Mouse (Mus musculus) mesoderm, embryonic 11.5 days (tissue): Measurements from ENCODE around the gene Npc1l1.
"Not testable (repeated sequence)": the region's sequence is repeated elsewhere in the genome, so short reads cannot be mapped to it uniquely, and the experiment has no call there.

Experiments used
- DNase-seq: peaks from one replicate; pipeline ENCODE4 v3.0.0-alpha.2; 2012; ENCODE audit warnings: low read depth, low spot score

Gene Npc1l1

GRCm38 (mm10) chr11:6230012-6230411 lies at the start of gene Npc1l1:
Npc1l1 (minus strand) TSS chr11:6230143.
- DNase-seq = no peak

- no peak for DNase-seq
These were observed 46.5 kb upstream of the Npc1l1 start for GRCm38 (mm10) chr11:6276466-6276865.

GRCm38 (mm10) chr11:6275094-6275484 lies 45.1 kb upstream of the Npc1l1 start:
- DNase-seq = no peak

GRCm38 (mm10) chr11:6274387-6275093 lies 44.6 kb upstream of the Npc1l1 start, which contains the start of gene Tmed4:
Tmed4 (minus strand) TSS chr11:6274870.
- peak; percentile 99 for DNase-seq

- no peak for DNase-seq
These were observed 43.7 kb upstream of the Npc1l1 start for GRCm38 (mm10) chr11:6273607-6274006.

GRCm38 (mm10) chr11:6267320-6268254 lies 37.6 kb upstream of the Npc1l1 start, which contains the start of gene Ddx56:
Ddx56 (minus strand) TSS chr11:6267772.
- peak; percentile 94 for DNase-seq

- DNase-seq = no peak
These were observed 36.7 kb upstream of the Npc1l1 start for GRCm38 (mm10) chr11:6266621-6267020.

- peak; percentile 79 for DNase-seq
These were observed 31.6 kb upstream of the Npc1l1 start for GRCm38 (mm10) chr11:6261434-6262082.

GRCm38 (mm10) chr11:6259413-6259812 lies 29.5 kb upstream of the Npc1l1 start:
- no peak for DNase-seq

GRCm38 (mm10) chr11:6256490-6257072 lies 26.6 kb upstream of the Npc1l1 start:
- no peak for DNase-seq

- DNase-seq = not testable (repeated sequence)
These were observed 24.7 kb upstream of the Npc1l1 start for GRCm38 (mm10) chr11:6254602-6255001.

- no peak for DNase-seq
These were observed 22.9 kb upstream of the Npc1l1 start for GRCm38 (mm10) chr11:6252824-6253223.

- no peak for DNase-seq
These were observed 22.3 kb upstream of the Npc1l1 start for GRCm38 (mm10) chr11:6252248-6252647.

- DNase-seq = no peak
These were observed 14.8 kb upstream of the Npc1l1 start for GRCm38 (mm10) chr11:6244707-6245106.

- no peak for DNase-seq
These were observed 3.1 kb upstream of the Npc1l1 start for GRCm38 (mm10) chr11:6233025-6233424.

GRCm38 (mm10) chr11:6224541-6225229 lies 5.3 kb downstream of the Npc1l1 start:
- no peak for DNase-seq

- no peak for DNase-seq
These were observed 7.8 kb downstream of the Npc1l1 start for GRCm38 (mm10) chr11:6222187-6222586.

- DNase-seq = no peak
These were observed 10.0 kb downstream of the Npc1l1 start for GRCm38 (mm10) chr11:6219967-6220366.

GRCm38 (mm10) chr11:6218189-6218896 lies 11.6 kb downstream of the Npc1l1 start:
- DNase-seq = no peak

- DNase-seq = no peak
These were observed 13.1 kb downstream of the Npc1l1 start for GRCm38 (mm10) chr11:6216834-6217233.
